Comparison of ENCODE assay signal across 18 mouse cellular contexts in genomic region chr15:69690501-69690900, GRCm38 (mm10).
DNase-seq lines count a peak whose midpoint lies in the region; ATAC-seq lines count a peak whose summit lies in the region.
"Had no signal": no experiment of that assay in that cellular context is flagged by ENCODE, and none has a peak within 500 bp of the region (broad histone marks: within the 10 kb centered on the region; RNA-seq: fewer than 3 reads in every experiment).

No protein-coding gene starts in this region.

- DNase-seq in 416B (ENCODE audit: low read depth), result peak; percentile 7
- no peak for DNase-seq in frontal cortex, postnatal 25 days (ENCODE audit: low spot score in 2 of 2)
- DNase-seq: adrenal gland, adult 2 months; adrenal gland, adult 8-10 months; adrenal gland, postnatal 10 days; adrenal gland, postnatal 14 days; adrenal gland, postnatal 25 days; adrenal gland, postnatal 36 days; B cell, adult 2 months; cerebellum, adult 11 months; cerebellum, adult 11-12 months; cerebellum, adult 18-20 months; cerebellum, adult 2 months had no signal

- ATAC-seq in common myeloid progenitor, adult 5-6 weeks (replicated peaks; ENCODE audit: low read depth, poor library complexity, severe bottlenecking), result peak; percentile 90
- ATAC-seq in frontal cortex, adult (ENCODE audit: low TSS enrichment), result no peak
- ATAC-seq: activated CD4-positive, CD25-positive, alpha-beta regulatory T cell, adult 4 months; CD4-positive, CD25-positive, alpha-beta regulatory T cell, adult 4 months; Patski had no signal
